Mouse (Mus musculus): Measurements from ENCODE around the gene Cib1. TPM values are rescaled to one million over a fixed set of nuclear protein-coding genes. Genes with fewer than 3 reads are reported as not detected.
A peak's percentile ranks its signal among the peaks of the same experiment; 100 is the strongest.

Gene Cib1
- polyA plus RNA-seq, 1 experiment from 2014 or later = 41.1 TPM

- WGBS = 95% methylated on average over 9 of the region's 9 CpGs
- DNase-seq (ENCODE audit: low spot score) = no peak
- H3K9ac ChIP-seq = no peak overlapping the region
- H3K4me2 ChIP-seq (replicated peaks) = no peak overlapping the region
- no peak for ATAC-seq (ENCODE audit: low FRiP score)
- H3K27me3 ChIP-seq (ENCODE audit: control insufficient read depth, insufficient read depth, low read length) = no peaks in the 10 kb centered on the region
- peaks cover 90% of the 10 kb centered on the region for H3K36me3 ChIP-seq (replicated peaks; ENCODE audit: control insufficient read depth, insufficient read depth)
- no peaks in the 10 kb centered on the region for H3K4me1 ChIP-seq (replicated peaks; ENCODE audit: control insufficient read depth, insufficient read depth, low read length)
- no peak overlapping the region for H3K27ac ChIP-seq
- no peak overlapping the region for H3K4me3 ChIP-seq (replicated peaks; ENCODE audit: low read length)
- no peaks in the 10 kb centered on the region for H3K9me3 ChIP-seq (ENCODE audit: control insufficient read depth, low read length)
These were observed 13.9 kb downstream of the Cib1 start for GRCm38 (mm10) chr7:80218666-80219065.

GRCm38 (mm10) chr7:80216566-80216965 lies 16.0 kb downstream of the Cib1 start:
- H3K27ac ChIP-seq = no peak overlapping the region
- no peaks in the 10 kb centered on the region for H3K9me3 ChIP-seq (ENCODE audit: control insufficient read depth, low read length)
- 0 out of 2 replicates have a peak, but pooled peaks have one; percentile 18 for ATAC-seq (ENCODE audit: low FRiP score)
- 0 out of 2 replicates have a peak overlapping the region, but pooled peaks have one; percentile 11 for H3K9ac ChIP-seq
- DNase-seq (ENCODE audit: low spot score) = no peak
- no peaks in the 10 kb centered on the region for H3K4me1 ChIP-seq (replicated peaks; ENCODE audit: control insufficient read depth, insufficient read depth, low read length)
- H3K4me3 ChIP-seq (replicated peaks; ENCODE audit: low read length) = no peak overlapping the region
- H3K27me3 ChIP-seq (ENCODE audit: control insufficient read depth, insufficient read depth, low read length) = no peaks in the 10 kb centered on the region
- peaks cover 82% of the 10 kb centered on the region for H3K36me3 ChIP-seq (replicated peaks; ENCODE audit: control insufficient read depth, insufficient read depth)
- WGBS = 62% methylated on average over 8 of the region's 8 CpGs
- H3K4me2 ChIP-seq (replicated peaks) = no peak overlapping the region

GRCm38 (mm10) chr7:80215398-80215797 lies 17.2 kb downstream of the Cib1 start:
- Histone ChIP-seq H3K9ac (peak overlapping the region; percentile 32; the same call in 1 of the 2 replicates), H3K4me2 (replicated peaks) (no peak overlapping the region), H3K4me1 (replicated peaks; ENCODE audit: control insufficient read depth, insufficient read depth, low read length) (no peaks in the 10 kb centered on the region), H3K36me3 (replicated peaks; ENCODE audit: control insufficient read depth, insufficient read depth) (peaks cover 70% of the 10 kb centered on the region), H3K27ac (peak overlapping the region; percentile 62), H3K9me3 (ENCODE audit: control insufficient read depth, low read length) (no peaks in the 10 kb centered on the region), H3K4me3 (replicated peaks; ENCODE audit: low read length) (no peak overlapping the region), H3K27me3 (ENCODE audit: control insufficient read depth, insufficient read depth, low read length) (no peaks in the 10 kb centered on the region)
- 22% methylated on average over 4 of the region's 4 CpGs for WGBS
- peak; percentile 84 for ATAC-seq (ENCODE audit: low FRiP score)
- peak; percentile 83 for DNase-seq (ENCODE audit: low spot score)

GRCm38 (mm10) chr7:80214459-80214858 lies 18.2 kb downstream of the Cib1 start:
- Histone ChIP-seq H3K27me3 (ENCODE audit: control insufficient read depth, insufficient read depth, low read length) (no peaks in the 10 kb centered on the region), H3K9me3 (ENCODE audit: control insufficient read depth, low read length) (no peaks in the 10 kb centered on the region), H3K36me3 (replicated peaks; ENCODE audit: control insufficient read depth, insufficient read depth) (peaks cover 61% of the 10 kb centered on the region), H3K9ac (peak overlapping the region; percentile 32; the same call in 1 of the 2 replicates), H3K27ac (no peak overlapping the region), H3K4me1 (replicated peaks; ENCODE audit: control insufficient read depth, insufficient read depth, low read length) (0 out of 2 replicates have a peak, but pooled peaks cover 3% of the 10 kb centered on the region), H3K4me3 (replicated peaks; ENCODE audit: low read length) (no peak overlapping the region), H3K4me2 (replicated peaks) (no peak overlapping the region)
- WGBS = 82% methylated on average over 8 of the region's 8 CpGs
- ATAC-seq (ENCODE audit: low FRiP score) = no peak
- no peak for DNase-seq (ENCODE audit: low spot score)

- no peaks in the 10 kb centered on the region for H3K27me3 ChIP-seq (ENCODE audit: control insufficient read depth, insufficient read depth, low read length)
- ATAC-seq (ENCODE audit: low FRiP score) = no peak
- 93% methylated on average over 7 of the region's 7 CpGs for WGBS
- H3K36me3 ChIP-seq (replicated peaks; ENCODE audit: control insufficient read depth, insufficient read depth) = peaks cover 53% of the 10 kb centered on the region
- H3K4me3 ChIP-seq (replicated peaks; ENCODE audit: low read length) = no peak overlapping the region
- no peak overlapping the region for H3K4me2 ChIP-seq (replicated peaks)
- no peak overlapping the region for H3K27ac ChIP-seq
- no peaks in the 10 kb centered on the region for H3K9me3 ChIP-seq (ENCODE audit: control insufficient read depth, low read length)
- H3K9ac ChIP-seq = no peak overlapping the region
- DNase-seq (ENCODE audit: low spot score) = no peak
- H3K4me1 ChIP-seq (replicated peaks; ENCODE audit: control insufficient read depth, insufficient read depth, low read length) = peaks cover 10% of the 10 kb centered on the region
These were observed 19.0 kb downstream of the Cib1 start for GRCm38 (mm10) chr7:80213604-80214003.

GRCm38 (mm10) chr7:80210982-80211381 lies 21.6 kb downstream of the Cib1 start:
- Histone ChIP-seq H3K27me3 (ENCODE audit: control insufficient read depth, insufficient read depth, low read length) (no peaks in the 10 kb centered on the region), H3K9me3 (ENCODE audit: control insufficient read depth, low read length) (no peaks in the 10 kb centered on the region), H3K9ac (no peak overlapping the region; the same call in 1 of the 2 replicates), H3K36me3 (replicated peaks; ENCODE audit: control insufficient read depth, insufficient read depth) (peaks cover 26% of the 10 kb centered on the region), H3K4me3 (replicated peaks; ENCODE audit: low read length) (no peak overlapping the region), H3K27ac (no peak overlapping the region), H3K4me1 (replicated peaks; ENCODE audit: control insufficient read depth, insufficient read depth, low read length) (peaks cover 27% of the 10 kb centered on the region), H3K4me2 (replicated peaks) (no peak overlapping the region)
- ATAC-seq (ENCODE audit: low FRiP score) (no peak), DNase-seq (ENCODE audit: low spot score) (no peak)
- WGBS = 78% methylated on average over 4 of the region's 4 CpGs

GRCm38 (mm10) chr7:80209669-80210068 lies 22.9 kb downstream of the Cib1 start:
- 81% methylated on average over 6 of the region's 6 CpGs for WGBS

GRCm38 (mm10) chr7:80208738-80209430 lies 23.7 kb downstream of the Cib1 start:
- H3K9me3 ChIP-seq (ENCODE audit: control insufficient read depth, low read length) = no peaks in the 10 kb centered on the region
- ATAC-seq (ENCODE audit: low FRiP score) (no peak), DNase-seq (ENCODE audit: low spot score) (no peak)
- no peak overlapping the region for H3K9ac ChIP-seq
- no peak overlapping the region for H3K4me3 ChIP-seq (replicated peaks; ENCODE audit: low read length)
- H3K27me3 ChIP-seq (ENCODE audit: control insufficient read depth, insufficient read depth, low read length) = no peaks in the 10 kb centered on the region
- 84% methylated on average over 10 of the region's 10 CpGs for WGBS
- no peak overlapping the region for H3K27ac ChIP-seq
- H3K4me1 ChIP-seq (replicated peaks; ENCODE audit: control insufficient read depth, insufficient read depth, low read length) = peaks cover 27% of the 10 kb centered on the region
- H3K36me3 ChIP-seq (replicated peaks; ENCODE audit: control insufficient read depth, insufficient read depth) = peaks cover 12% of the 10 kb centered on the region
- H3K4me2 ChIP-seq (replicated peaks) = no peak overlapping the region

More at GRCm38 (mm10) chr7:80209669-80210068, 22.9 kb downstream of the Cib1 start:
- Histone ChIP-seq H3K27me3 (ENCODE audit: control insufficient read depth, insufficient read depth, low read length) (no peaks in the 10 kb centered on the region), H3K4me1 (replicated peaks; ENCODE audit: control insufficient read depth, insufficient read depth, low read length) (peaks cover 27% of the 10 kb centered on the region), H3K36me3 (replicated peaks; ENCODE audit: control insufficient read depth, insufficient read depth) (peaks cover 20% of the 10 kb centered on the region), H3K4me2 (replicated peaks) (no peak overlapping the region), H3K9me3 (ENCODE audit: control insufficient read depth, low read length) (no peaks in the 10 kb centered on the region), H3K9ac (no peak overlapping the region), H3K27ac (no peak overlapping the region), H3K4me3 (replicated peaks; ENCODE audit: low read length) (no peak overlapping the region)
- DNase-seq (ENCODE audit: low spot score) = no peak
- no peak for ATAC-seq (ENCODE audit: low FRiP score)

- WGBS = 75% methylated on average over 18 of the region's 18 CpGs
- Histone ChIP-seq H3K9me3 (ENCODE audit: control insufficient read depth, low read length) (no peaks in the 10 kb centered on the region), H3K36me3 (replicated peaks; ENCODE audit: control insufficient read depth, insufficient read depth) (peaks cover 5% of the 10 kb centered on the region), H3K4me3 (replicated peaks; ENCODE audit: low read length) (no peak overlapping the region), H3K9ac (no peak overlapping the region), H3K27ac (no peak overlapping the region; the same call in 1 of the 2 replicates), H3K4me1 (replicated peaks; ENCODE audit: control insufficient read depth, insufficient read depth, low read length) (peaks cover 34% of the 10 kb centered on the region), H3K4me2 (replicated peaks) (no peak overlapping the region), H3K27me3 (ENCODE audit: control insufficient read depth, insufficient read depth, low read length) (no peaks in the 10 kb centered on the region)
- DNase-seq (ENCODE audit: low spot score) (no peak), ATAC-seq (ENCODE audit: low FRiP score) (no peak)
These were observed 24.5 kb downstream of the Cib1 start for GRCm38 (mm10) chr7:80208026-80208642.
